Mouse (Mus musculus) ES-CJ7 (cell line): Measurements from ENCODE around the gene Rasgrp4.
A peak's percentile ranks its signal among the peaks of the same experiment; 100 is the strongest.

Source experiments
- DNase-seq: peaks from one replicate; pipeline ENCODE4 v3.0.0; 2011; ENCODE audit warnings: low read depth, low spot score

Gene Rasgrp4

GRCm38 (mm10) chr7:29146625-29147367, 12.1 kb downstream of the Rasgrp4 start:
- no peak for DNase-seq

- no peak for DNase-seq
Measured at GRCm38 (mm10) chr7:29148771-29149170, 14.1 kb downstream of the Rasgrp4 start.

GRCm38 (mm10) chr7:29151486-29151885, 16.8 kb downstream of the Rasgrp4 start:
- DNase-seq: no peak

- peak; percentile 78 for DNase-seq
Measured at GRCm38 (mm10) chr7:29154018-29154720, 19.5 kb downstream of the Rasgrp4 start.

- DNase-seq: peak; percentile 91
Measured at GRCm38 (mm10) chr7:29155196-29155837, 20.7 kb downstream of the Rasgrp4 start.

- DNase-seq: peak; percentile 88
Measured at GRCm38 (mm10) chr7:29155838-29156782, 21.5 kb downstream of the Rasgrp4 start, which contains the start of gene Fam98c. Fam98c (minus strand) TSS chr7:29156234.

GRCm38 (mm10) chr7:29158264-29158663, 23.6 kb downstream of the Rasgrp4 start:
- DNase-seq: peak; percentile 99

- DNase-seq: no peak
Measured at GRCm38 (mm10) chr7:29162294-29162693, 27.6 kb downstream of the Rasgrp4 start.

GRCm38 (mm10) chr7:29162750-29163525, 28.3 kb downstream of the Rasgrp4 start:
- DNase-seq: peak; percentile 98

- no peak for DNase-seq
Measured at GRCm38 (mm10) chr7:29167656-29168055, 33.0 kb downstream of the Rasgrp4 start.

GRCm38 (mm10) chr7:29168121-29168695, 33.6 kb downstream of the Rasgrp4 start:
- DNase-seq: peak; percentile 69

- DNase-seq: peak; percentile 67
Measured at GRCm38 (mm10) chr7:29168791-29169230, 34.2 kb downstream of the Rasgrp4 start.

GRCm38 (mm10) chr7:29169231-29170065, 34.8 kb downstream of the Rasgrp4 start:
- DNase-seq: peak; percentile 93

GRCm38 (mm10) chr7:29170066-29170754, 35.6 kb downstream of the Rasgrp4 start, which contains the start of the genes Ggn and Spred3:
Ggn (plus strand) TSS chr7:29170210.
Spred3 (minus strand) TSS chr7:29170411.
- DNase-seq: peak; percentile 80

GRCm38 (mm10) chr7:29170755-29171561, 36.3 kb downstream of the Rasgrp4 start:
- no peak for DNase-seq

- DNase-seq: no peak
Measured at GRCm38 (mm10) chr7:29171562-29172097, 37.0 kb downstream of the Rasgrp4 start.

- no peak for DNase-seq
Measured at GRCm38 (mm10) chr7:29172390-29173016, 37.9 kb downstream of the Rasgrp4 start.
